Mouse (Mus musculus) midbrain, embryonic 11.5 days (tissue): ENCODE measurements around the gene Lurap1. TPM values are rescaled to one million over a fixed set of nuclear protein-coding genes. Genes with fewer than 3 reads are reported as not detected.
A peak's percentile ranks its signal among the peaks of the same experiment; 100 is the strongest.

Source experiments
- ATAC-seq: fragments of 200-750 bp; cut with Nextera tagmentation; 2 replicates; pipeline ENCODE4 v1.8.0; 2017; ENCODE audit warnings: moderate TSS enrichment, moderate library complexity; ENCODE audit not compliant: low FRiP score
- DNase-seq: peaks from one replicate; pipeline ENCODE4 v3.0.0; 2015; ENCODE audit warnings: low spot score; ENCODE audit errors: missing footprints
- H3K27ac ChIP-seq: fragments of 300-500 bp; sonication (generic); 2 replicates; pipeline ENCODE4 v1.5.1; 2014; ENCODE audit warnings: low read depth, low read length
- H3K27me3 ChIP-seq: fragments of 300-500 bp; sonication (generic); 2 replicates; pipeline ENCODE4 v1.6.1; 2014; ENCODE audit warnings: mild to moderate bottlenecking, low read length, moderate library complexity, mixed read lengths; ENCODE audit not compliant: control insufficient read depth, insufficient read depth
- H3K36me3 ChIP-seq: fragments of 300-500 bp; sonication (generic); 2 replicates; pipeline ENCODE4 v1.6.1; 2014; ENCODE audit warnings: mild to moderate bottlenecking, low read length, moderate library complexity, mixed read lengths; ENCODE audit not compliant: control insufficient read depth, insufficient read depth
- H3K4me1 ChIP-seq: fragments of 300-500 bp; sonication (generic); 2 replicates; pipeline ENCODE4 v1.6.1; 2014; ENCODE audit warnings: low read length; ENCODE audit not compliant: control insufficient read depth, insufficient read depth
- H3K4me2 ChIP-seq: fragments of 300-500 bp; sonication (generic); 2 replicates; pipeline ENCODE4 v1.6.1; 2014; ENCODE audit warnings: mild to moderate bottlenecking, moderate library complexity
- H3K4me3 ChIP-seq: fragments of 300-500 bp; sonication (generic); 2 replicates; pipeline ENCODE4 v1.5.1; 2014; ENCODE audit warnings: low read depth, low read length
- H3K9ac ChIP-seq: fragments of 300-500 bp; sonication (generic); 2 replicates; pipeline ENCODE4 v1.6.1; 2014; ENCODE audit warnings: low read length
- H3K9me3 ChIP-seq: fragments of 300-500 bp; sonication (generic); 2 replicates; pipeline ENCODE4 v1.6.1; 2016; ENCODE audit warnings: low read length; ENCODE audit not compliant: control insufficient read depth
- WGBS: fragments of 180-500 bp; shearing (Covaris S2); extraction: QIAGEN DNeasy Blood & Tissue Kit; methylation state at CpG from one replicate; pipeline ENCODE4 v1.1.7; 2014; 5-methylcytosine and 5-hydroxymethylcytosine counted together
- polyA plus RNA-seq: library from polyadenylated mRNA; unstranded; fragments of >200 nt; fragmentation: Nextera tagmentation; extraction: Ambion mirVana; gene quantifications from 2 replicates; pipeline ENCODE4 v1.2.1, GENCODE M21; 2014

The Lurap1 gene
- polyA plus RNA-seq, 1 experiment from 2014 or later, result 1.8 TPM

- DNase-seq (no peak), ATAC-seq (peak; percentile 18; the same call in 1 of the 2 replicates)
- H3K9ac ChIP-seq, result peak overlapping the region; percentile 94
- peaks cover 7% of the 10 kb centered on the region for H3K4me1 ChIP-seq
- H3K27me3 ChIP-seq, result no peaks in the 10 kb centered on the region
- peak overlapping the region; percentile 74 for H3K4me3 ChIP-seq
- peak overlapping the region; percentile 67 for H3K27ac ChIP-seq
- peaks cover 14% of the 10 kb centered on the region for H3K36me3 ChIP-seq
- H3K9me3 ChIP-seq, result no peaks in the 10 kb centered on the region
- WGBS, result 22% methylated on average over 6 of the region's 6 CpGs
- peak overlapping the region; percentile 74 for H3K4me2 ChIP-seq
Measured at GRCm38 (mm10) chr4:116149812-116150155, 1.4 kb downstream of the Lurap1 start.

GRCm38 (mm10) chr4:116143891-116144717, 7.0 kb downstream of the Lurap1 start:
- peak overlapping the region; percentile 56 for H3K4me3 ChIP-seq
- peaks cover 6% of the 10 kb centered on the region for H3K27me3 ChIP-seq
- ATAC-seq (peak; percentile 78), DNase-seq (peak; percentile 95)
- H3K4me1 ChIP-seq, result no peaks in the 10 kb centered on the region
- under 1% methylated on average over 41 of the region's 47 CpGs for WGBS
- no peak overlapping the region for H3K27ac ChIP-seq
- H3K36me3 ChIP-seq, result no peaks in the 10 kb centered on the region
- H3K4me2 ChIP-seq, result peak overlapping the region; percentile 79
- peak overlapping the region; percentile 66 for H3K9ac ChIP-seq
- no peaks in the 10 kb centered on the region for H3K9me3 ChIP-seq

- peak; percentile 83 for DNase-seq
- Histone ChIP-seq H3K36me3 (no peaks in the 10 kb centered on the region), H3K4me2 (peak overlapping the region; percentile 79; the same call in 1 of the 2 replicates), H3K4me3 (peak overlapping the region; percentile 56), H3K9ac (no peak overlapping the region; the same call in 1 of the 2 replicates), H3K27me3 (peaks cover 6% of the 10 kb centered on the region), H3K27ac (no peak overlapping the region), H3K9me3 (no peaks in the 10 kb centered on the region), H3K4me1 (no peaks in the 10 kb centered on the region)
- 15% methylated on average over 7 of the region's 7 CpGs for WGBS
- 0 out of 2 replicates have a peak, but pooled peaks have one; percentile 15 for ATAC-seq
Measured at GRCm38 (mm10) chr4:116143317-116143811, 7.8 kb downstream of the Lurap1 start.

- no peak overlapping the region for H3K27ac ChIP-seq
- ATAC-seq (no peak), DNase-seq (no peak)
- peaks cover 6% of the 10 kb centered on the region for H3K27me3 ChIP-seq
- H3K4me3 ChIP-seq, result no peak overlapping the region
- no peak overlapping the region for H3K9ac ChIP-seq
- H3K4me1 ChIP-seq, result no peaks in the 10 kb centered on the region
- H3K36me3 ChIP-seq, result no peaks in the 10 kb centered on the region
- WGBS, result 76% methylated on average over 7 of the region's 7 CpGs
- H3K9me3 ChIP-seq, result no peaks in the 10 kb centered on the region
- H3K4me2 ChIP-seq, result no peak overlapping the region
Measured at GRCm38 (mm10) chr4:116142269-116142668, 8.9 kb downstream of the Lurap1 start.

GRCm38 (mm10) chr4:116141736-116142135, 9.4 kb downstream of the Lurap1 start:
- no peaks in the 10 kb centered on the region for H3K9me3 ChIP-seq
- DNase-seq (peak; percentile 67), ATAC-seq (no peak)
- H3K4me2 ChIP-seq, result no peak overlapping the region
- H3K36me3 ChIP-seq, result no peaks in the 10 kb centered on the region
- H3K4me1 ChIP-seq, result peaks cover 2% of the 10 kb centered on the region; the same call in 1 of the 2 replicates
- 73% methylated on average over 1 of the region's 1 CpGs for WGBS
- H3K4me3 ChIP-seq, result no peak overlapping the region
- H3K27ac ChIP-seq, result no peak overlapping the region
- H3K9ac ChIP-seq, result no peak overlapping the region
- H3K27me3 ChIP-seq, result peaks cover 6% of the 10 kb centered on the region

GRCm38 (mm10) chr4:116140801-116141574, 10.2 kb downstream of the Lurap1 start:
- no peaks in the 10 kb centered on the region for H3K36me3 ChIP-seq
- DNase-seq, result peak; percentile 75
- no peak overlapping the region for H3K4me3 ChIP-seq
- H3K4me2 ChIP-seq, result no peak overlapping the region
- peaks cover 4% of the 10 kb centered on the region; the same call in 1 of the 2 replicates for H3K4me1 ChIP-seq
- no peaks in the 10 kb centered on the region for H3K9me3 ChIP-seq
- peaks cover 6% of the 10 kb centered on the region for H3K27me3 ChIP-seq
- 83% methylated on average over 7 of the region's 7 CpGs for WGBS
- no peak for ATAC-seq
- no peak overlapping the region for H3K9ac ChIP-seq
- H3K27ac ChIP-seq, result no peak overlapping the region

- no peak overlapping the region for H3K4me2 ChIP-seq
- ATAC-seq (0 out of 2 replicates have a peak, but pooled peaks have one; percentile 46), DNase-seq (peak; percentile 82)
- peaks cover 4% of the 10 kb centered on the region; the same call in 1 of the 2 replicates for H3K4me1 ChIP-seq
- no peak overlapping the region for H3K27ac ChIP-seq
- H3K9ac ChIP-seq, result no peak overlapping the region
- no peaks in the 10 kb centered on the region for H3K36me3 ChIP-seq
- no peaks in the 10 kb centered on the region; the same call in 1 of the 2 replicates for H3K27me3 ChIP-seq
- no peaks in the 10 kb centered on the region for H3K9me3 ChIP-seq
- no peak overlapping the region for H3K4me3 ChIP-seq
- WGBS, result 47% methylated on average over 13 of the region's 13 CpGs
Measured at GRCm38 (mm10) chr4:116137421-116137996, 13.6 kb downstream of the Lurap1 start.

GRCm38 (mm10) chr4:116134990-116135389, 16.1 kb downstream of the Lurap1 start:
- no peak overlapping the region for H3K4me3 ChIP-seq
- DNase-seq (peak; percentile 89), ATAC-seq (0 out of 2 replicates have a peak, but pooled peaks have one; percentile 30)
- peaks cover 4% of the 10 kb centered on the region; the same call in 1 of the 2 replicates for H3K4me1 ChIP-seq
- H3K27me3 ChIP-seq, result no peaks in the 10 kb centered on the region
- H3K36me3 ChIP-seq, result no peaks in the 10 kb centered on the region
- H3K4me2 ChIP-seq, result no peak overlapping the region
- no peaks in the 10 kb centered on the region for H3K9me3 ChIP-seq
- H3K9ac ChIP-seq, result no peak overlapping the region
- 40% methylated on average over 2 of the region's 2 CpGs for WGBS
- H3K27ac ChIP-seq, result no peak overlapping the region
